Mouse (Mus musculus): ENCODE data around the gene BC024978. TPM values are rescaled to one million over a fixed set of nuclear protein-coding genes. Genes with fewer than 3 reads are reported as not detected.

BC024978 gene
- total RNA-seq, 2 experiments from 2014 or later, result 20.6 to 23.8 TPM

DNA sequence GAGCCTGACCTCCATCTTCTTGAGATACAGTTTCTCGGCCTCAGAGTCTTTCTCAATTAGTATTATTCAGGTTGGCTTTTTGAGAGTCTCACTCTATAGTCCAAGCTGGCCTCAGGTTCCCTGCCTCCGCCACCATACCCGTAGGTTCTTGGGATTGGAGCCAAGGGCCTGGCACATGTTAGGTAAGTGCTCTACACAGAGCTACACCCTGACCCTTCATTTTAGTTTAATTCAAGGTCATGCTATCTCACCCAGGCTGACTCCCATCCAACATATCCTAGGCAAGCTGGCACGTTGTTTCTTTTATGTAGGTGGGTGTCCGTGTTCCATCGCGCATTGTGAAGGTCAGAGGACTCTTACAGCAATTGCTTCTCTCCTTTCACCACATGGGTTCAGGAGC lies 20.7 kb upstream of the BC024978 start:
- no peak for DNase-seq (ENCODE audit: low spot score in 2 of 2)

DNA sequence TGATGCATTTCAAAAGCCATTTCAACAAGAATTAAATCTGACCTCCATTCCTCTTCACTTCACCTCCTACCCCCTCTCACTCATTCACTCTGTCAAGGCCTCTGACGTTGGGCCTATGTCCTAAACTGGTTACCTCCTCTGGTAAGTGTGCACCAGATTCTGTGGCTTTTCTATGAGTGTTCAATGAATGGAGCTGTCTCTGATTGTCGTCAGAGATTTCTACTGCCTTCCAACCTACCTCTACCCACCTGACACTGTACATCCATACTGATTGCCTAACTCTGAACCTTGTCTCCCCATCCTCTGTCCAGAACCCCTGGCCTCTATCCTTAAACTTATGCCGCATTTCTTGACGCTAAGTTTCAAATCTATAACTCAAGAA lies 17.6 kb upstream of the BC024978 start:
- no peak for DNase-seq (ENCODE audit: low spot score in 2 of 2)

DNA sequence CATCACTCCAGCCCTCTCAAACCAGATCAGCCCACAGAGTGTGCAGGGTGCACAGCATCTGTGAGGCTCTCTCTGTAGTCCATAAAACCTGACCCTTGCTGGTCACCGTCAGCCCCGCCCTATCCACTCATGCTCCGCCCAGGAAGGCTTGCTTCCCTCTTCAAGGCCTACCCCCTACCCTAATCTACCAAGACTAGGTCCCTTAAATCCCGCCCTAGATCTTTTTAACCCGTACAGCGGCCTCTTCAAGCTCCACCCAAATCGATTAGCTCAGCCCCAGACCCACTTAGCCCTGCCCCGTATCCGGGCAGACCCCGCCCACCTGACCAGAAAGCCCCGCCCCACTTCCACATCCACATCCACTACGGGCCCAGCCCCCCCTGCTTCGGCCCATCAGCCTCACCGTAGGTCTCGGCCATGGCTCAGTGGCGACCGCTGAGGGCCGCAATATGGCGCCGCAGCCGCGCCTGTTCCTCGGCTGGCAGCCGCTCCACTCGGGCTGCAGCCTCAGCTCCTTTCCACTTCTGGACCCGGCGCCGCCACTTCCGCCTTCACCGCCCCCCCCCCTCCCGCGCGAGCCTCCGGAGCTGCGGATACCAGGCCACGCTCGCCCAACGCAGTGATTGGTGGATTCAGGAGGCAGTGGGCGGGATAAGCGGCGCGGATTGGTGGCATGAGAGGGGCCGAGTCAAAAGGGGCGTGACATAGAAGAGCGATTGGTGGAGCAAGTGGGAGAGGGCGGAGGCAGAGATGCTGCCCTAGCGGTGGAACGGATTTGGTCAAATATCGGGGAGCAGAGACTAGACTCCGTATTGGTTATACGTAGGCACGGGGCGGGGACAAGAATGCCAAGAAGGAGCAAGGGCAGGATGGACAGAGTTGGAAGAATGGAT lies 17.0 kb upstream of the BC024978 start, which contains the start of gene Rab4b:
Gene Rab4b, minus strand, starts transcription at position 573 of the 893 bp plus-strand sequence.
- peak; percentile 99 to 100 for DNase-seq (ENCODE audit: low spot score in 2 of 2)

DNA sequence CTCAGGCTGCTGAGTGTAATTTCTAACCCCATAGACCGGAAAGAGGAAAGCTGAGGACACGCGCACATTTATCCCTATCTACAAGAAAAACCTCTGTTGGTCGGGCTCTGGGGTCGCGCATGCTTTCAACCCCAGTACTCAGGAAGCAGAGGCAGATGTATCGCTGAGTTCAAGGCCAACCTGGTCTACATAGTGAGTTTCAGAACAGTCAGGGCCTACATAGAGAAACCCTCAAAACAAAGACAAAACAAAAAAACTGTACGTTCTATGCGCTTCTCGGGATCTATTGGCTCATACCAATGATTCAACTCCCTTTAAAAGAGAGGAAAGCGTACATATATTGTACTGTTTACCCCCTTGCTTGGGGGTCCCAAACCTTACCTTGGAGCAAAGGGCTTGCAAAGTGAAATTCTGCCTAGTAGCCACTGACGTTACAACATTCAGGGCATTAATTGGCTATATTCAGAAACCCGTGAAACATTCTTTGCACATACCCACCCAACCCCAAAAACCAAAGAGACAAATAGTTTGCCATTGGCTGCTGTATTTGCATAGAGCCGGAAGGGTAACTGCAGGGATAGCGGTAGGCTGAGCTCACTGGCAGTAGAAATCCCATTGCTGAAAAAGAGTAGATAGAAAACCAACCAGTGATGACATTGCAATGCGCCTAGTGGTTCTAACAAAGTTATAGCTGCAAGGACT lies 16.2 kb upstream of the BC024978 start:
- DNase-seq (ENCODE audit: low spot score in 2 of 2), result no peak

DNA sequence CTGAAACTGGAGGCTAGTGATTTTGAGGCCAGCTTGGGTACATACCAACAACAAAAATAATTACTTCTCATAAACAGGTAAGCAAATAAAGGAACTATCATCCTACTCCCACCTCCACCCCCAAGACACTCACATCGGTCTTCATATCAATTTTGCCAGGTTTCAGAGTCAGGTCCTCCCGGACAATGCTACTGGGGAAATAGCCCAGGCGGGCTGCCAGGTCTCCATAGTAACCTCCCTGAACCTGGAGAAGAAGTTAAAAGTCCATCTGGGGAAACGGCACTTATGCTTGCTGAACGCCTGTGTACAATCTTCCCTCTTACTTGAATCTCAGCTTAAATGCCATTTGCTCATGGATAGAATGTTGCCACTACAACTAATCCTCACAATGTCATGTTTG lies 15.5 kb upstream of the BC024978 start:
- no peak for DNase-seq (ENCODE audit: low spot score in 2 of 2)

DNA sequence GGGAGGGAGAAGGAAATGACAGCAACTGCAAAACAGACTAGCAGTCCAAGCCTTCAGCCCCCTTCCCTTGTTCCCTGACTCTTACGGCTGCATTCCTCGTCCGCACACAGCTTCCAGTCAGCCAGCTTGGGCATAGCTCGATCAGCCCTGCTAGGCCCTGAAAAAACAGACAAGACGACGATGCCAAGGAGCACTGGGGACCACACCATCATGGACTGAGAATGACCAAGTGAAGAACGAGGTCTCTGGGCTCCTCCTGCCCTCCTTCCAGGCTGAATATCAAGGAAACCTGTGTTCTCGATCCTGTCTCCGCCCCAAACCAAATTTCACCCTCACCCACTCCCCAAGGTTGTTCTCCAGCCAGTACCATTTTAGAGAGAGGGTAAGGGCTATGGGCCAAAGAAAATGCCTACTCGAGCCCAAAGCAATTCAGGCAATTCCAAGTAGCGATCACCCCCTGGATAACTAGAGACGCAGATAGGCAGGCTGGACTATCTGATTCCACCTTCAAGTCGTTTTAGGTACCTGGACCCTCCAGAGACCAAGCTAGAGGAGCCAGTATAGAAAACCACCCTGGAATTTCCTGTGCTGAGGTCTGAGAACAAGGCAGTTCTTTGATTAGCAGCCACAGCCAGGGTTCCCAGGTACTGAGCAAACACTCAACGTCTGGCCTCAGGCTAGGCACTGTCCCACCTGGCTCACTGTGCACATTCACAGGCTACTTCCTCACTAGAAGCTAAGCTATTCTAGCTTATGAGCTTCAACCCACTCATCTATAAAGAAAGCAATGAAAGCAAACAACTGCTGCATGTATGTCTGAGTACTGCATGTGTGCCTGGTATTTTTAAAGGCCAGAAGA lies 14.5 kb upstream of the BC024978 start, which contains the start of the genes Gm21983 and Mia:
Gene Gm21983, minus strand, starts transcription at position 250 of the 859 bp plus-strand sequence.
Gene Mia, minus strand, starts transcription at position 321 of the 859 bp plus-strand sequence.
- DNase-seq (ENCODE audit: low spot score in 2 of 2), result no peak

DNA sequence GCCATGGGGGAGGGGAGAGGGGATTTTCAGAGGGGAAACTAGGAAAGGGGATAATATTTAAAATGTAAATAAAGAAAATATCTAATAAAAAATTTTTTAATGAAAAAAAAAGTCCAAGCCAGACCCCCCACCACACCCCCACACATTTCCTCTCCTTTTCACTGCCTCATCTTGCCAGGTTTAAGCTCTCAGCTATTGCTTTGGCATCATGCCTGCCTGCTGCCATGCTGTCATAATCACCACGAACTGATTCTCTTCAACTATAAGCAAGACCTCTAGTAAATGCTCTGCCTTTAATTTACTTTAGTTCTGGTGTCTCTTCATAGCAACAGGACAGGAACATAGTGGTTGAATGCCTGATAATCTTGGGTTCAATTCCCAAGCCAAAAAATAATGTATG lies 13.1 kb upstream of the BC024978 start:
- DNase-seq (ENCODE audit: low spot score in 2 of 2), result no peak

DNA sequence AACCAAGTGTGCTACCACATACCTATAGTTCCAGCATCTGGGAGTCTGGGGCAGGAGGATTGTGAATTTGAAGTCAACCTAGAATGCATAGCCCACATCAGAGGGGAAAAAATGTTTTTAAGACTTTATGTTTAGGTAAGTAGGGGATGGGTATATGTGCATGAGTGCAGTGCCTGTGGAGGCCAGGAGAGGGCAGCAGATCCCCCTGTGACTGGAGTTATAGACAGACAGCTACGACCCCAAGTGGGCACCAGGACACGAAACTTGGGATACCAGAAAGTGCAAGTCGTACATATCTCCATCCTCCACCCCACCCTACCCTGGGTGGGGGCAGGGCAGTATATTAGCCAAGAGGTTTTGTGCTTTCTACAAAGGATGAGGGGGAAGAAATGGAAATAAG lies 10.6 kb upstream of the BC024978 start:
- no peak for DNase-seq (ENCODE audit: low spot score in 2 of 2)

DNA sequence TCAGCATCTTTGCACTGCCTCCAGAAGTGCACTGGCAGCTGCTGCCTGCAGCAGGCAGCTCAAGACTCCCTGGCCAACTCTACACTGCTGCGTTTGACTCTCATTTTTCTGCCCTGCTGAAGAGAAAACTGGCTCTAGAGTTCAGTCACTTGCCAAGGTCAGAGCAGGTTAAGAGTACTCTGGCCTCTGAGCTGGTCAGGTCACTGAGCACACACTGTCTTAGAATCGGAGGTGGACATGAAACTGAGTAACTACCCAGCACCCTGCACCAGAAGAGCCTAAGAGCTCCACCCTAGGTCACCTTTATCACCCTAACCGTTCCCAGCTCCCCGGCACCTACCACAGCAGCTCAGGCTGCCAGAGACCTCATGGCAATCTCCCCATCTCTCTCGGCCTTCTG lies 9.6 kb upstream of the BC024978 start:
- DNase-seq (ENCODE audit: low spot score in 2 of 2), result no peak

DNA sequence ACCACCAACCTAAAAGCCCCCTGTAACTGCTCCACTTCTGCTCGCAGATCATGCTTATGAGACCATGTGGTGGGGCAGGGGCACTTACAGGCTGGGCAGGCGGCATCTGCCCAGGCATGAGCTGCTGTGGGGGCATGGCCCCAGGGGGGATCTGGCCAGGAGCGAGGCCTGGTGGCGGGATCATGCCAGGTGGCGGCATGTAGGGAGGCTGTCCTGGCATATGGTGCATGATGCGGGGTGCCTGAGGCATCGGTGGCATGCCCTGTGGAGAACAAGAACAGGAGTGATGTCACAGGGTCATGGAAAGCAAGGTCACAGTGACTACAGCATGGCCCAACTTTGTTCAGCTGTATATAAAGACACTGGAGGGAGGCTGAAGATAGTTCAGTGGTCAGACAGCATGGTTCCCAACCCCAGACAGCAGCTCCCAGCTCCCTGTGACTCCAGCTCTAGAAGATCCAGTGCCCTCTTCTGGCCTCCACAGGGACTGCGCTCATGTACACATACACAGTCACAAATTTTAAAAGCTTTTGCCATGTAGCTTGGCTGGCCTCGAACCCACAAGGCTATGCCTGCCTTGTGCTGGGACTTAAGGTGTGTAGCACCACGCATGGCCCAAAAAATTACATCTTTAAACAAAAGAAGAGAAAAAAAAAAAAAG lies 6.2 kb upstream of the BC024978 start:
- no peak for DNase-seq (ENCODE audit: low spot score in 2 of 2)

DNA sequence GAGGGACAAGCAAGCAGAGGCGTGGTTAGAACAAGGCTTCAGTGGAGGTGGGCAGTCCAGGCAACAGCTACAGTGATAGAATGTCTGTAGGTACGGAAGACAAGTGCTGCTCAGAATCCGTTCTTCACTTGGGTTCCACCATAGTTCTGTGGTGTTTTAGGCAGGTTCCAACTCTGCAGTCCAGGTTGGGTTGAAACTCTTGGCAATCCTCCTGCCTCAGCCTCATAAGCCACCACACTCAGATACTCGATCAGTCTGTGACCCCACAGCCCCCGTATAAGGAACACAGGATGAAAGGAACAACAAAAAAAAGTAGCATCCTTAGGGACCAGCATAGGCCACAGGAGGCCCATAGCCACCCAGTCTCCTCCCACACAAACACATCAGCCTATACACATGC lies 3.1 kb upstream of the BC024978 start:
- no peak for DNase-seq (ENCODE audit: low spot score in 2 of 2)

DNA sequence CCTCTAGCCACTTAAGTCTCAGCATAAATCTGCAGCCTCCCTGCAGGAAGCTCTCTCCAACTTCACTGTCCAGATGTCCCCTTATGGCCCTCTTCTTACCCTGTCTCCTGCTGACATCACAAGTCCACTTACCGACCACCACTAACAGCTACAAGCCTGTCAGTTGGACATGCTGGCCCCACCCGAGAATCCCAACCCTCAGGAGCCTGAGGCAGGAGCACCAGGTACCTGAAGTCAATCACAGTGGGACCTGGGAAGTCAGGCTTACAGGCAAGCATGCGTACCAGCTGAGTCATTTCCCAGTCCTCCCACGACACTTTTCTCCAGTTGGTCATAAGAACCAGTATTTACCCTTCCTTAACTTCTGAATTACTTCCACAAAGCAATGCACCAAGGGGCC lies 1.9 kb upstream of the BC024978 start:
- DNase-seq (ENCODE audit: low spot score in 2 of 2), result no peak

DNA sequence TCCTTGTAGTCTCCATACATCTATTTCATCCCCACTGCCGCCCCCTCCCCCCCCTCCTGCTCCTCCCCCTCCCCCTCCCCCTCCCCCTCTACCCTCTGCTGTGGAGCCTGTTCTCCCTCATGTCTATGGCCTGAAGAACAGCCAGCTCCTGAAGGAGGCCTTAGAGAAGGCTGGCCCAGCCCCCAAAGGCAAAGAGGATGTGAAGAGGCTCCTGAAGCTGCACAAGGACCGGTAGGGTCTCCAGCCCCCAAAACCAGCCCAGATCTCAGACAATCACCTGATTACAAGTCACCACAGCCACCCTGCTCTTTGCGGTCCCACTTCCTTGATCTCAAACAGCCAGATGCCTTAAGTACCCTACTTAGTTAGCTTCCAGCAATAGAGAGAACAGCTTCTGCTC lies 1.6 kb downstream of the BC024978 start:
- DNase-seq (ENCODE audit: low spot score in 2 of 2), result no peak

DNA sequence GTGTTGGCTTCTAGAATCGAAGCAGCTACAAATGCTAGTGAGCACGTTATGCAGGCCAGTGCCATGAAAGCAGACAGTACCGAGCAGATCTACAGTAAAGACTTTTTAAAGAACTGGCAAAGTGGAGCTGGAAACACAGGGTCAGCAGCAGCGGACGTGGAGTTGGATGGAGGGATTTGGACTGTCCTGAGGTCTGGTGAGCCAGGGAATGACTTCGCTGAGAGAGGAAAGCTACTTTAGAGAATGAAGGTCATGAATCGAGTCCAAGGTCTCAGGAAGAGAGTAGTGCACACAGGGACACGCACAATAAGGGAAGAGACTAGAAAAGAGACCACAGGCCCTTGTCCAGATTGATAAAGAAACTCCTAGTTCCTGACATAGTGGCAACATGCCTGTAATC lies 2.1 kb downstream of the BC024978 start:
- no peak for DNase-seq (ENCODE audit: low spot score in 2 of 2)

DNA sequence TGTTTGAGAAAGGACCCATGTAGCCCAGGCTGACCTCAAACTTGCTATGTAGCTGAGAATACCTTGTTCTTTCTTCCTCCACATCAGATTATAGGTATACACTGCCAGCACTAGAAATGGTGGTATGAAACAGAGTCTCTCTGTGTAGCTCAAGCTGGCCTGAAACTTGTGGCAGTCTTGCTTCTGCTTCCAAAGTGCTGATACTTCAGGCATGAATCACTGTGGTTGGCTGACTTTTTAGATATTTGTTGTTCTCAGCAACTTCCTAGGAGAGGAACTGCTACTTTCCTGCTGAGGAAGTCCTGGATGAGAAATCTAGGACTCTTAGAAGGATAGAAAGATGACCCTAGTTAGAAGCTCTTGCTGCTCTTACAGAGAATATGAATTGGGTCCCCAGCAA lies 2.8 kb downstream of the BC024978 start:
- DNase-seq (ENCODE audit: low spot score in 2 of 2), result no peak

DNA sequence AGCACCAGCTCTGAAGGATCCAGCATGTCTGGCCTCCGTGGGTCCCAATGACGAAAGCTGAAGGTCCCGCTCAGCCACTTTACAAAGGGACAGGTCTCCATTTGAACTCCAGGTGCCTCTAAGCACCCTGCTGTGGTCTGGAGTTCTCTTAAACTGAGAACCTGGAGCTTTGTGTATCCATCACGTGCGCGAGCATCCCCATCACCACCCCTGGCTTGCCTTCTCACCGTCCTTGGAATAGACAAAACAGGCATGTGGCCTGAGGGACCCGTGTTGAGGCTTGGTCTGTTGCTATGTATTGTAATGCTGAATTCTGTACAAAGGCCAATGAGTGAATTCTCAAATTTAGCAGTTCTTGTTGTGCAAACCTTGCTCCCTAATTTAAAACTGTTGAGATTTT lies 3.2 kb downstream of the BC024978 start:
- no peak for DNase-seq (ENCODE audit: low spot score in 2 of 2)

DNA sequence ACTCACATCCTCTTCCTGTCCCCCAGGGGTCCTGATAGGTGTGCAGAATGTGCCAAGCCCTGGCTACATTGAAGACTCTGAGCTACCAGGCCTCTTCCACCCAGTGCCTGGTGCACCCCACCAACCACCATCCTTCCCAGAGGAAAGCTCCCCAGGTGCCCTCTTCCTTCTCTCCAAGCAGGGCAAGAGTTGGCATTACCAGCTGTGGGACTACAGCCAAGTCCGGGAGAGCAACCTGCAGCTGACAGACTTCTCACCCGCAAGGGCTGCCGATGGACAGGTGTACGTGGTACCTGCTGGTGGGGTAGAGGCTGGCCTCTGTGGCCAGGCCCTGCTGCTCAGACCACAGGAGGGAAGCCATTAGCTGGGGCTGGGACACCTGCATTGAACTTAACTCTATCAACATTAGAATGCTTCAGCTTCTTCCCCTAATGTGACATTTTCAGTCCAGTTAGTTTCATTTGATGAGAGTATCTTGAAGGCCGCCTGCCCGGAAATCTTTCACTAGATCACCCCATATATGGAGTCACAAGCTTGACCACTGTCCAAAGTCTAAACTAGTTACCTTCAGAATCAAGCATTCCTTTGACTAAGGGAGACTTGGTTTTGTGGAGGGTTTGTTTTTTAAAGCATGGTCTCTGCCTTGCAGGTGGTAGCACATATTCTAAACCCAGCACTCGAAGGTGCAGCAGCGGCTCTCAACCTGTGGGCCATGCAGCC lies 8.3 kb downstream of the BC024978 start:
- DNase-seq (ENCODE audit: low spot score in 2 of 2), result no peak

DNA sequence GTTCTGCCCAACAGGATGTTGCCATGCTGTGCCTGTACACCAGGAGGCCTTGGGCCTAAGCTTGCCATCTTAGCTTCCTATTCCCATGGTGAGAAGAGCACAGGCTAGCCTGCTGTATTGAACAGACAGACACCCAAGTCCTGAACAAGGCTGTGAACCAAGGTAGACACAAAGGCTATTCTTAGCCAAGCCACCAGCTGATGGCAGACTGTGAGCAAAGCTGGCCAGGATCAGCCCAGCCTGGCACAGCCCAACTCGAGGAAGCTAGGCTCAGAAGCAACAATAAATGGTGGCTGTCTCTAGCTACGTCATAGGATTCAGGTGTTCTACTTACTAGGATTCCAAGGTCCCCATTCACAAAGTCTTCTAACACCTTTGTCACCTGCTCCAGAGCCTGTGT lies 17.0 kb downstream of the BC024978 start:
- no peak for DNase-seq (ENCODE audit: low spot score in 2 of 2)

DNA sequence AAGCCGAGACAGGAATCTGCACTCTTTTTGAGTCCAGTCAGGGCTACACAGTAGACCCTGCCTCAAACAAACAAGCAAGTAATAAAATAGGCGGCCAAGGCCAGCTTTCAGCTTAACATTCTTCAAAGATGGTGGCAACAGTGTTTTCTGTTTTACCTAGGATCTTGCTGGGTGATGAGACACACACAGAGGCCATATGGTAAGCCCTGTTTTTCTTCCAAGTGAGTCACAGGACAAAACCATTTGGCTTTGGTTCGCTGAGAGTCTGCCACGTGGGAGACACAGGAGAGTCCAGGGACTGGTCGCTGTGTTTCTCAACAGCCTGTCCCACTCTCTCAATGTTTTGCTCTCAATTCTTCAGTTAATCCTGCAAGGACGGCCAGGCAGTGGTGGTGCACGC lies 23.0 kb downstream of the BC024978 start:
- peak in 1 of 2 experiments; percentile 63 for DNase-seq (ENCODE audit: low spot score in 2 of 2)

DNA sequence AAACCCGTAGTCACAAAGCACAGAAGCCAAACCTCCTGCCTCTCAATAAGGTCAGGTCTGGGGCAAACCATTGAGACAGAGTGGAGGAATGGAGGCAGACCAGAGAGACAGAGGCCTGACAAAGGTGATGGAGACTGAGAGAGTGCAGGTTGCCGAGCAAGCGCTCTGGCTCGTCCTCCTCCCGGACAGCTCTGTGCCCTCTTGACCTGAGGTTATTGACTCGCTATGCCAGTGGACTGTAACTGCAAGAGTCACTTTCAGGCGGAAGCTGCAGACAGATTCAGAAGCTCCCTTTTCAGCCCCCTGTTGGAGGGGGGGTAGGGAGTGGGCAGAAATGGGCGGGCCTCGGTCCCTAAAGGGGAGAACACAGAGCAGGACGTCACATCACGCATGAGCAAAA lies 24.4 kb downstream of the BC024978 start:
- DNase-seq (ENCODE audit: low spot score in 2 of 2), result no peak

Data from layer of hippocampus, adult 18-20 months (tissue).